Mouse (Mus musculus): ENCODE results near the gene Lrrc56. TPM values are rescaled to one million over a fixed set of nuclear protein-coding genes. Genes with fewer than 3 reads are reported as not detected.

Lrrc56 gene
- polyA plus RNA-seq, 1 experiment from 2014 or later: 10.8 TPM

GRCm38 (mm10) chr7:141155362-141155761 is 38.6 kb upstream of the Lrrc56 start:
- Histone ChIP-seq H3K27me3 (ENCODE audit: insufficient read depth, low read length) (no peaks in the 10 kb centered on the region), H3K36me3 (ENCODE audit: insufficient read depth, low read length) (peaks cover 42% of the 10 kb centered on the region), H3K9me3 (replicated peaks; ENCODE audit: low read length) (no peaks in the 10 kb centered on the region), H3K9ac (ENCODE audit: low read depth, low read length) (no peak overlapping the region), H3K4me1 (replicated peaks; ENCODE audit: insufficient read depth, low read length) (no peaks in the 10 kb centered on the region), H3K4me2 (ENCODE audit: low read length) (no peak overlapping the region), H3K27ac (no peak overlapping the region), H3K4me3 (replicated peaks; ENCODE audit: low read depth, low read length) (no peak overlapping the region)
- WGBS: 80% methylated on average over 9 of the region's 9 CpGs
- ATAC-seq (replicated peaks; ENCODE audit: low FRiP score, low read depth) (no peak), DNase-seq (ENCODE audit: low spot score) (no peak)
- TF ChIP-seq CTCF (IDR thresholded peaks at IDR 0.05; ENCODE audit: low read depth): no peak

- Histone ChIP-seq H3K9me3 (replicated peaks; ENCODE audit: low read length) (no peaks in the 10 kb centered on the region), H3K27me3 (ENCODE audit: insufficient read depth, low read length) (no peaks in the 10 kb centered on the region), H3K27ac (no peak overlapping the region), H3K9ac (ENCODE audit: low read depth, low read length) (no peak overlapping the region), H3K4me3 (replicated peaks; ENCODE audit: low read depth, low read length) (no peak overlapping the region), H3K4me2 (ENCODE audit: low read length) (no peak overlapping the region), H3K36me3 (ENCODE audit: insufficient read depth, low read length) (peaks cover 54% of the 10 kb centered on the region), H3K4me1 (replicated peaks; ENCODE audit: insufficient read depth, low read length) (peaks cover 8% of the 10 kb centered on the region)
- no peak for TF ChIP-seq CTCF (IDR thresholded peaks at IDR 0.05; ENCODE audit: low read depth)
- WGBS: 92% methylated on average over 7 of the region's 7 CpGs
- DNase-seq (ENCODE audit: low spot score) (no peak), ATAC-seq (replicated peaks; ENCODE audit: low FRiP score, low read depth) (no peak)
Measured at GRCm38 (mm10) chr7:141164397-141164796, 29.6 kb upstream of the Lrrc56 start.

DNA sequence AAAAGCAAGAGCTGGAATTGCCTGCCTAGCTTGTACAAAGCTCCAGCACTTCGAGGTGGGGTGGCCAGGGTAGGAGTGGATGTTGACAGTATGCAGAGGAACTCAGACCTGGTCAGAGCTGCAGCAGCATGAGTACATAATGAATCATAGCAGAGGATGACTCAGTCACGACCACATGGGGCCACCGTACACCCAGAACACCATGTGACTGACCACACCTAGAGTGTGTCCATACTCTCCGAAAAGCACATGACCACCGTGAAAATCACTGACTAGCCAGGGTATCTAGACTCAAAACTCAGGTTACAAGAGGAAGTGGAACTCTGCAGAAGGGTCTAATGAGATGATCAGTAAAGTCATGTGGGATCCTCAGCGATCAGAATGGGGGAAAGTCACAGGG is 29.1 kb upstream of the Lrrc56 start:
- Histone ChIP-seq H3K4me2 (ENCODE audit: low read length) (no peak overlapping the region), H3K27me3 (ENCODE audit: insufficient read depth, low read length) (no peaks in the 10 kb centered on the region), H3K36me3 (ENCODE audit: insufficient read depth, low read length) (peaks cover 50% of the 10 kb centered on the region), H3K9ac (ENCODE audit: low read depth, low read length) (no peak overlapping the region), H3K9me3 (replicated peaks; ENCODE audit: low read length) (no peaks in the 10 kb centered on the region), H3K4me3 (replicated peaks; ENCODE audit: low read depth, low read length) (no peak overlapping the region), H3K4me1 (replicated peaks; ENCODE audit: insufficient read depth, low read length) (peaks cover 8% of the 10 kb centered on the region), H3K27ac (no peak overlapping the region)
- ATAC-seq (replicated peaks; ENCODE audit: low FRiP score, low read depth): no peak
- TF ChIP-seq CTCF (IDR thresholded peaks at IDR 0.05; ENCODE audit: low read depth): no peak
- no peak for DNase-seq (ENCODE audit: low spot score)
- WGBS: 77% methylated on average over 6 of the region's 6 CpGs

- peak overlapping the region; percentile 82 for H3K27ac ChIP-seq
- H3K36me3 ChIP-seq (ENCODE audit: insufficient read depth, low read length): peaks cover 28% of the 10 kb centered on the region
- peak overlapping the region; percentile 78 for H3K4me2 ChIP-seq (ENCODE audit: low read length)
- WGBS: 5% methylated on average over 7 of the region's 7 CpGs
- H3K9me3 ChIP-seq (replicated peaks; ENCODE audit: low read length): no peaks in the 10 kb centered on the region
- peaks cover 8% of the 10 kb centered on the region for H3K4me1 ChIP-seq (replicated peaks; ENCODE audit: insufficient read depth, low read length)
- ATAC-seq (replicated peaks; ENCODE audit: low FRiP score, low read depth) (0 out of 2 replicates have a peak, but pooled peaks have one; percentile 8), DNase-seq (ENCODE audit: low spot score) (peak; percentile 62)
- no peaks in the 10 kb centered on the region for H3K27me3 ChIP-seq (ENCODE audit: insufficient read depth, low read length)
- TF ChIP-seq CTCF (IDR thresholded peaks at IDR 0.05; ENCODE audit: low read depth): no peak
- H3K4me3 ChIP-seq (replicated peaks; ENCODE audit: low read depth, low read length): peak overlapping the region; percentile 66
- H3K9ac ChIP-seq (ENCODE audit: low read depth, low read length): peak overlapping the region; percentile 81
Measured at GRCm38 (mm10) chr7:141167901-141168517, 25.9 kb upstream of the Lrrc56 start.

- Histone ChIP-seq H3K4me1 (replicated peaks; ENCODE audit: insufficient read depth, low read length) (peaks cover 8% of the 10 kb centered on the region), H3K36me3 (ENCODE audit: insufficient read depth, low read length) (peaks cover 23% of the 10 kb centered on the region), H3K9me3 (replicated peaks; ENCODE audit: low read length) (no peaks in the 10 kb centered on the region), H3K4me3 (replicated peaks; ENCODE audit: low read depth, low read length) (peak overlapping the region; percentile 66), H3K27me3 (ENCODE audit: insufficient read depth, low read length) (no peaks in the 10 kb centered on the region), H3K4me2 (ENCODE audit: low read length) (peak overlapping the region; percentile 78), H3K27ac (peak overlapping the region; percentile 82), H3K9ac (ENCODE audit: low read depth, low read length) (peak overlapping the region; percentile 81)
- 0 out of 2 replicates have a peak, but pooled peaks have one; percentile 31 for ATAC-seq (replicated peaks; ENCODE audit: low FRiP score, low read depth)
- WGBS: 1% methylated on average over 22 of the region's 22 CpGs
- no peak for TF ChIP-seq CTCF (IDR thresholded peaks at IDR 0.05; ENCODE audit: low read depth)
- peak; percentile 88 for DNase-seq (ENCODE audit: low spot score)
Measured at GRCm38 (mm10) chr7:141168518-141168953, 25.4 kb upstream of the Lrrc56 start.

DNA sequence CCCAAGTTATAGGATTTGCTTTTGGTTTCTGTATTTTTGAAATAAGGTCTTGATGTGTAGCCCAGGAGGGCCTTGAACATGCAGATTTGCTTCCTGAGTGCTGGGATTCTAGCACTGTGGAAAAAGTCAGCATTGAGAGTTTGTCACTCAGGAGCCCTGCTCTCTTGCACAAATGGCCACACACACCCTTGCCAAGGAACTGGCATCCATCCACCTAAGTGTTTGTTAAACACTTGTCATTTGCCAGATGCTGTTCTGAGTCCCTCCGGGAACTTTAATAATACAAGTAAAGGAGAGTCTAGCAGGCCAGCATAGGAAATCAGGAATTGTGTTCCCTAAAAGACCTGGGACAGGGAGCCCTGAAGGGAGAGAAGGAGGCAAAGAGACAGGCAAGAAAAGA is 24.7 kb upstream of the Lrrc56 start:
- Histone ChIP-seq H3K4me1 (replicated peaks; ENCODE audit: insufficient read depth, low read length) (peaks cover 8% of the 10 kb centered on the region), H3K9ac (ENCODE audit: low read depth, low read length) (no peak overlapping the region), H3K4me3 (replicated peaks; ENCODE audit: low read depth, low read length) (no peak overlapping the region), H3K9me3 (replicated peaks; ENCODE audit: low read length) (no peaks in the 10 kb centered on the region), H3K36me3 (ENCODE audit: insufficient read depth, low read length) (peaks cover 15% of the 10 kb centered on the region), H3K4me2 (ENCODE audit: low read length) (no peak overlapping the region; the same call in 1 of the 2 replicates), H3K27ac (0 out of 2 replicates have a peak overlapping the region, but pooled peaks have one; percentile 82), H3K27me3 (ENCODE audit: insufficient read depth, low read length) (no peaks in the 10 kb centered on the region)
- no peak for DNase-seq (ENCODE audit: low spot score)
- no peak for ATAC-seq (replicated peaks; ENCODE audit: low FRiP score, low read depth)
- no peak for TF ChIP-seq CTCF (IDR thresholded peaks at IDR 0.05; ENCODE audit: low read depth)
- WGBS: 83% methylated on average over 1 of the region's 1 CpGs

All from kidney, postnatal 0 days (tissue).